Mouse (Mus musculus): ENCODE data around the gene Ccdc13.

The Ccdc13 gene

GRCm38 (mm10) chr9:121798887-121799520 lies 40.3 kb downstream of the Ccdc13 start:
- DNase-seq = no peak

- DNase-seq = no peak
These were observed 41.5 kb downstream of the Ccdc13 start for GRCm38 (mm10) chr9:121797722-121798121.

- no peak for DNase-seq
These were observed 44.2 kb downstream of the Ccdc13 start for GRCm38 (mm10) chr9:121794972-121795539.

- no peak for DNase-seq
These were observed 47.3 kb downstream of the Ccdc13 start, which contains the start of gene Hhatl for GRCm38 (mm10) chr9:121791757-121792521. Gene Hhatl, minus strand, starts transcription at chr9:121792507.

- no peak for DNase-seq
These were observed 48.1 kb downstream of the Ccdc13 start for GRCm38 (mm10) chr9:121791206-121791605.

- no peak for DNase-seq
These were observed 52.9 kb downstream of the Ccdc13 start for GRCm38 (mm10) chr9:121786359-121786758.

GRCm38 (mm10) chr9:121785261-121785660 lies 54.0 kb downstream of the Ccdc13 start:
- no peak for DNase-seq

GRCm38 (mm10) chr9:121784801-121785200 lies 54.5 kb downstream of the Ccdc13 start:
- no peak for DNase-seq

- peak; percentile 87 for DNase-seq
These were observed 61.1 kb downstream of the Ccdc13 start for GRCm38 (mm10) chr9:121778066-121778624.

- DNase-seq = peak; percentile 77
These were observed 61.7 kb downstream of the Ccdc13 start, which contains the start of gene Klhl40 for GRCm38 (mm10) chr9:121777484-121778065. Gene Klhl40, plus strand, starts transcription at chr9:121777607.

GRCm38 (mm10) chr9:121776511-121776910 lies 62.8 kb downstream of the Ccdc13 start:
- DNase-seq = peak; percentile 35

- no peak for DNase-seq
These were observed 63.3 kb downstream of the Ccdc13 start for GRCm38 (mm10) chr9:121775951-121776350.

- no peak for DNase-seq
These were observed 66.8 kb downstream of the Ccdc13 start for GRCm38 (mm10) chr9:121772412-121772811.

- no peak for DNase-seq
These were observed 74.0 kb downstream of the Ccdc13 start for GRCm38 (mm10) chr9:121765166-121765855.

- DNase-seq = peak; percentile 30
These were observed 75.5 kb downstream of the Ccdc13 start for GRCm38 (mm10) chr9:121763716-121764115.

GRCm38 (mm10) chr9:121762761-121763160 lies 76.5 kb downstream of the Ccdc13 start:
- peak; percentile 5 for DNase-seq

- DNase-seq = no peak
These were observed 77.0 kb downstream of the Ccdc13 start for GRCm38 (mm10) chr9:121762248-121762647.

GRCm38 (mm10) chr9:121761787-121762186 lies 77.5 kb downstream of the Ccdc13 start:
- DNase-seq = no peak

- DNase-seq = no peak
These were observed 78.1 kb downstream of the Ccdc13 start for GRCm38 (mm10) chr9:121761091-121761665.

GRCm38 (mm10) chr9:121760271-121761090 lies 78.8 kb downstream of the Ccdc13 start:
- peak; percentile 58 for DNase-seq

All from right cerebral cortex, postnatal 25 days (tissue).